Mouse (Mus musculus): ENCODE results near the gene Apln.

Gene Apln

DNA sequence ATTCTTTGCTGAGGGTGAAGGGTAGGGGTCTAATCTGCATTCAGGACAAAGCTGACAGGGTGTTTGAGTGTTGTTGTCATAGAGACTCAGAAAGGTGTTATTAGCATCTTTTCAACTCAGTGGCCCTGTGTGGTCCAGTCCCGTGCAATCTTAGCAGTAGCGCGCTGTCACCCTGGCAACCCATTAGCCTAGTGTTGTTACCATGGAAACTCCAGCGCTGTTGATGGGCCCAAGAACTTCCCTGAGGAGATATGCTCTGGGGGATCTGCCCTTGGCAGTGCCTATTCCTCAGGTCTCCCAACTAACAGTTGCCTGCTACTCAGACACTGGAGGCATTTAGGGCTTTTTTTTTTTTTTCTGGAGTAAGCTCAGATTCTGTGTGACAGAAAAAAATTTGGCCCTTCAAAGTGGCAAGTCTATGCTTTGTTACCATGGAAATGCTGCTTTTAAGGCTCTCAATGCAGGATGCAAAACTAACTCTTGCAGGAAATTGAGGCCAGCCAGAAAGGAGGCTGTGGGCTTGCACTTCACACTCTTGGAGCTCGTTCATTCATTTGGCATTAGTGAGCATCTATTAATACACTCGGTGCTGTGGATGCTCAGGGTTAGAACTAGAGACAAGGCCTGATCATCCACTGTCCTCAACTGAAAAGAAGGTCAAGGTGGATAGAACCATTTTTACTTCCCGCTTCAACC lies 17.6 kb downstream of the Apln start:
- no peak for DNase-seq

DNA sequence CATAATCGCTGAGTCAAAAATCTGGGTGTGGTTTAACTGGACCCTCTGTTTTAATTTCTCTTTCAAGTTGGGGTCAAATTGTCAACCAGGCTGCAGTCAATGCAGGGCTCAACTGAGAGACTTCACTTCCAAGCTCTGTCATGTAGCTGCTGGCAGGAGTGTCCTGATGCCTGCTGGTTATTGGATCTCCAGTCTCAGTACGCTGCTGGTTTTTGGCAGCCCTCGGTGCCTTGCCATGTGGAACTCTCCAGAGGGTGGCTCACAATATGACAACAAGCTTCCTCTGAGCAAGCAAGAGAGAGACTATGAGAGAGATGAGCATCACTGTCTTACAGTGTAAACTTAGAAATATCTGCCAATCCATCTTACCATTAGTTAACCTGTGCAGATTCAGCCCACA lies 23.0 kb downstream of the Apln start:
- no peak for DNase-seq

DNA sequence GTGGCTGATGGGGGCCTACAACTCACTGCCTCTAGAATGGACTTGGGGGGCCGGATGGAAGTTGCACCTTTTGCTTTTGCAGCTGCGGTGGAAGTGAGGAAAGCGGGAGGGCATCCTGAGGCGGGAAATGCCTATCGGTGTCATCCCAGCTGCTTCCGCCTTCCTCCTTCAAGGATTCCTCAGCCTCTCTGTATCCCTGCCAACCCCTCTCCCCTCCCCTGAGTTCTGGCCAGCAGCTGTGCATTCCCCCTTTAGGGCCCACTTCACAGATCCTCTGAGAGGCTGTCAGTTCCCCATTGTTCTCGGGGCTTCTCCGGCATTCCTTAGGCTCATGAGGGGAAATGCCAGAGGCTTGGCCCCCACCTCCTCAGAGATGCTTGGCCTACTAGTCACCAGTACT lies 28.6 kb downstream of the Apln start:
- no peak for DNase-seq

DNA sequence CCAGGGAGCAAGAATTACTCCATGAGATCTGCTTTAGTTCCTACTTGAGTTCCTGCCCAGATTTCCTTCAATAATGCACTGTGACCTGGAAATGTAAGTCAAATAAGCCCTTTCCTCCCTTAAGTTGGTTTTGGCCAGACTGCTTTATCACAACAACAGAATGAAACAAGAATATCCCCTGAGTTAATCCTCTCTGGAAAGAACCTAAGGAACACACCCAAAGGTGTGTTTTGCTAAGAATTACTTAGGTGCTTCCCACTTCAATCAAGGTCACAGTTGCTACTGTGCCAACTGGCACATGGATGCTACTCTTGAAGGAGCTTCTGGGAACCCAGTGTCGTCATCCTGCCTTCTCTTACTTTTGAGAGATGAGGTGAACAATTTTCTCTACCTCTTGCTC lies 29.9 kb downstream of the Apln start:
- DNase-seq: no peak

DNA sequence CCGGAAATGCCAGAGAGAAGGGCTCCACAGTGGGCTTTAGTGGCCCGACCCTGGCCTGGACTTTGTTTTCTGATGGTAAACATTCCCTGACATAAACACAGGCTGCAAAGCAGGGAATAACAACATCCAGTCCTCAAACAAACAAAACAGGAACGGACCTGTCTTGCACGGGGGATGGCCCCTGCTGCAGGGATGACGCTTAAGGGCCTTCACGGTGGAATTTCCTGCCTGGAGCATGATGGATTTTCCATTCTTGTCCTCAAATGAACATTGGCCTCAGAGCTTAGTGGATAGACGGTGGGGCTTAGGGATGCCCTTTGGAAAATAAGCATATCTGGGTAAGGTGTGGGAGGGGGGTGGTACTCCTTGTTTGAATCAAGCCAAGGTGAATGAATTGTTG lies 33.5 kb downstream of the Apln start:
- no peak for DNase-seq

DNA sequence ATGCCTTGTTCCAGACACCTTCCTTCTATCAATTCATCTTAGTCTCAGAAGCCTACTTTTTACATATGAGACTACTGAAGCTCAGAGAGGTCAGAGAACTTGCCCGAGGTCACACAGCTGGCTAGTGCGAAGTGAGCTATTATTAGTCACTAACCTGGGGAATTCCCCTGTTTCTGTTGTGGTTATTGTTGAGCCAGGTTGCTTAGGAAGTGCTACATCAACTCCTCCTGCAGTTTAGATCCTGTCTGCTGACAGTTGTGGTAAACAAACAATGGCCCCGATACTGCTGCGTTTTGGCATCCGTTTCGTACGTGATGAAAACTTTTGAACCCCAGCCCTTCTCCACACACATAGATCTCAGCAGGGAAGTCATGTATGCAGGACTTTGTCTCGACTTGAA lies 36.2 kb downstream of the Apln start:
- no peak for DNase-seq

DNA sequence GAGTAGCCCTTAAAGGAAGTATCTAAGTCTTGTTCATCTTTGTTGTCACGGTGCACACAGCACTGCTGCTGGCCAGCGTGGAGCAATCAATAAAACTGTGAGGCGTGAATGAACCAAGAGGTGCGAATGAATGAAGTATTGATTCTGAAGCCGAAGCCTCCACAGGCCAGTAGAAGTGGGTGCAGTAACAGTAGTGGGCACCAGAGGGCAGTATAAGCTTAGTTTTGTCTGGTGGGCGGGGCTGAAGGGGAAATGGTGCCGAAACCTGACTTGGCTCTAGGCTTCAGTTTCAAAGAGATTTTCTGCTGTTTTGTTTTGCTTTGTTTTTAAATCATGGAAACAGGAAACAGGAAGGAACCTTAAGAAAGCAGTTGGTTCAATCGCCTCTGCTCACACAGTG lies 42.0 kb downstream of the Apln start:
- DNase-seq: peak; percentile 64

DNA sequence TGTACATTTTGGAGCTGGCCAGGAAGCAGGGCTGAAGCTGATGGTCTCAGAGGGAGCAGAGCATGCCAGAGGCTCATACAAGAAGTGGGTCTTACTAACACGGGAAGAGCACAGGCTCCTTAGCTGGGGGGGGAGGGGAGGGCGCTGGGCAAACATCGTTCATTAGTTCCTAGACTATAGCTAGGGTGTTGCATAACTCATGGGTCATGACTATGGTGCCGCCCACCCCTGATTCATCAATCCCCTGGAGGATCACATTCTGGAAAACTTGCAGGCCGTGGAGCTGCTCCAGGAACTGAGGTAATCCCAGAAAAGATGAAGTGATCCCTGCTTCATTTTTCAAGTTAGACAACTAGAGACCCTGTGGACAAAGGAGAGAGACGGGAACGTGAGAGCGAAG lies 46.6 kb downstream of the Apln start:
- no peak for DNase-seq

DNA sequence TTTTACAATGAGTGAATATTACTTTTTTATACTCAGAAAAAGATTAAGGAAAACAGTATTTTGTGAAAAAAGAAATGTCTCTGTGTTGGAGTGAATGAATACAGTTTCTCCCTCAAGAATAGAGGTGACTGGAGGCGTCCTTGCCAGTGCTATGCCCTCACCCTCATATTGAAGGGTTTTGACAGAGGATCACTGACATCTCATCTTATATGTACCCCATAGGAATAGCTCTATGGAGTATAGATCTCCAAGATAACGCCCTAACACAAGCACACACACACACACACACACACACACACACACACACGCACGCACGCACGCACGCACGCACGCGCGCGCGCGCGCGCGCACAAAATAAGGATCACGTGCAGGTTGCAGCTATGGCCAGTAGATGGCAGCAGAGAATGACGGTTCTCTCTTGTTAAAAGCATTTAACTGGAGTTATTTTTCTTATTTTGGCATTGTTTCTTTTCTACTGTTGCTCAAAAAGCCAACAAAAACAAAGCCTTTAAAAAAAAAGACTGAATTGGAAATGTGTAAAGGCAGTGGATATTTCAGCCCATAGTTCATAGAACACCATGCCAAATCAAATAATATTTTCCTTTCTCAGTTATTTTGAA lies 49.5 kb downstream of the Apln start:
- peak; percentile 26 for DNase-seq

DNA sequence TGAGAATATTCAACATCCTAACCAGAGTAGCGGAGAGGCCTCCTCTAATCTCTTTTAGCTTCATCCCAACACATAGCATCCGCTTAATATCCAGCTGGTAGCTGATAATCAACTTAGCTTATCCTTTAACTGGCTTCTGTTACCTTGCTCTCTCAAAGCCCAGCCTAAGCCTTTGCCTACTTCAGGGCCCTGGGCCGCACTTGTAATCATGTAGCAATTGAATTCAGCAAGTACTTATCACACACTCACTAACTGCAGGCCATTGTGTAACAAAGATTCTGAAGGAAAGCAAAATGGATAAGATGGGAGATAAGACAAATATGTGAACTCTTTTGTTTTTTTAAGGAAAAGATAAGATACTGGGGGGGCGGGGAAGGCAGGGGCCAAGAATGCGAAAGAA lies 57.6 kb downstream of the Apln start:
- no peak for DNase-seq

DNA sequence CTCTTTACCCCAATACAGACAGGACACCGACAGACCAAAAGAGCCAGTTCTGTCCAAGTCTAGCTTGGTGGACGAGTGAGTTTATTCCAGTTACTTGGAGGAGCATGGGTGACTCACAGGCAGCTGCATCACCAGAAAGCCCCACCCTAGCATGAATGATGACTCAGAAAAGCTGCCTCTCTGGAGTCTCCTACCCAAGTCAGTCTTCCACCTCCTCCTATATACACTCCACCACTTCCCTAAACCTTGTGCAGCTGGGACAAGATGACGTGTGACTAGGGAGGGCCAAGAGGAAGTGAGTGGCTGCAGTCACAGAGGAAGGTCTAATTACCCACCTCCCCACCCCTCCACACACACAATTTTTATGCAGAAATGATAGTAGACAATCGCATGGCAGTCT lies 58.1 kb downstream of the Apln start:
- no peak for DNase-seq

Measured in liver (tissue).